In genomic region chr2:74685059-74685603, GRCm38 (mm10) we compare ENCODE assay signal across 31 mouse cellular contexts. TPM values are rescaled to one million over a fixed set of nuclear protein-coding genes. Genes with fewer than 3 reads are reported as not detected.
DNase-seq lines count a peak whose midpoint lies in the region; ATAC-seq and TF ChIP-seq lines count a peak whose summit lies in the region.
"Had no signal": no experiment of that assay in that cellular context is flagged by ENCODE, and none has a peak within 500 bp of the region (broad histone marks: within the 10 kb centered on the region; RNA-seq: fewer than 3 reads in every experiment).

No protein-coding gene starts in this region.

- TF ChIP-seq CTCF in intestine, postnatal 0 days (IDR thresholded peaks at IDR 0.05; ENCODE audit: low read depth), result no peak

- H3K4me2 ChIP-seq in intestine, embryonic 14.5 days (ENCODE audit: low read length), result 0 out of 2 replicates have a peak overlapping the region, but pooled peaks have one; percentile 13
- H3K4me2 ChIP-seq in intestine, postnatal 0 days (replicated peaks; ENCODE audit: low read depth), result no peak overlapping the region
- H3K4me2 ChIP-seq in limb, embryonic 12.5 days, result peak overlapping the region; percentile 74
- peak overlapping the region; percentile 44 for H3K4me2 ChIP-seq in neural tube, embryonic 13.5 days
- H3K4me2 ChIP-seq: embryonic facial prominence, embryonic 15.5 days; liver, embryonic 11.5 days had no signal

- no peaks in the 10 kb centered on the region for H3K36me3 ChIP-seq in intestine, embryonic 14.5 days (ENCODE audit: control insufficient read depth, insufficient read depth, low read length)
- no peaks in the 10 kb centered on the region for H3K36me3 ChIP-seq in intestine, postnatal 0 days (ENCODE audit: control insufficient read depth, insufficient read depth)
- H3K36me3 ChIP-seq in embryonic facial prominence, embryonic 10.5 days (replicated peaks), result no peaks in the 10 kb centered on the region
- H3K36me3 ChIP-seq in limb, embryonic 12.5 days, result peaks cover 13% of the 10 kb centered on the region; the same call in 1 of the 2 replicates
- H3K36me3 ChIP-seq in neural tube, embryonic 13.5 days, result no peaks in the 10 kb centered on the region
- H3K36me3 ChIP-seq: embryonic facial prominence, embryonic 15.5 days; forebrain, embryonic 10.5 days had no signal

- peak; percentile 53 for DNase-seq in intestine, embryonic 14.5 days (ENCODE audit: low spot score)
- DNase-seq in embryonic facial prominence, embryonic 10.5 days (ENCODE audit: low spot score), result peak; percentile 14
- no peak for DNase-seq in ovary, adult 18-20 months (ENCODE audit: low spot score)
- DNase-seq: adrenal gland, postnatal 36 days; B cell, adult 2 months; cerebellum, adult 11-12 months; cerebellum, postnatal 14 days; embryo, embryonic 11 days; gastrocnemius, adult 2 months; heart, postnatal 4 days; kidney, adult 18-20 months; lung, adult 18-20 months; lung, postnatal 14 days; retina, postnatal 1 day; right cerebral cortex, postnatal 4 days; thymus, postnatal 36 days had no signal

- H3K4me3 ChIP-seq in intestine, embryonic 14.5 days (ENCODE audit: low read depth, low read length), result peak overlapping the region; percentile 30; the same call in 1 of the 2 replicates
- no peak overlapping the region for H3K4me3 ChIP-seq in intestine, postnatal 0 days (ENCODE audit: low read depth, low read length)
- H3K4me3 ChIP-seq in embryonic facial prominence, embryonic 10.5 days, result no peak overlapping the region
- peak overlapping the region; percentile 90 for H3K4me3 ChIP-seq in limb, embryonic 12.5 days (replicated peaks)
- H3K4me3 ChIP-seq in neural tube, embryonic 13.5 days, result peak overlapping the region; percentile 42
- H3K4me3 ChIP-seq: embryonic facial prominence, embryonic 15.5 days; forebrain, embryonic 10.5 days; gastrocnemius, adult 2 months; megakaryocyte, embryonic 14.5 days had no signal

- WGBS in intestine, embryonic 14.5 days, result 11% methylated on average over 4 of the region's 4 CpGs
- 12% methylated on average over 4 of the region's 4 CpGs for WGBS in intestine, postnatal 0 days
- WGBS in embryonic facial prominence, embryonic 10.5 days, result 8% methylated on average over 4 of the region's 4 CpGs
- 7% methylated on average over 4 of the region's 4 CpGs for WGBS in limb, embryonic 12.5 days
- 7% methylated on average over 4 of the region's 4 CpGs for WGBS in neural tube, embryonic 13.5 days

- H3K4me1 ChIP-seq in intestine, embryonic 14.5 days (replicated peaks; ENCODE audit: control insufficient read depth, insufficient read depth, low read length), result no peaks in the 10 kb centered on the region; the same call in 1 of the 2 replicates
- H3K4me1 ChIP-seq in intestine, postnatal 0 days (replicated peaks; ENCODE audit: control insufficient read depth, insufficient read depth, low read length), result no peaks in the 10 kb centered on the region
- H3K4me1 ChIP-seq in embryonic facial prominence, embryonic 10.5 days, result peaks cover 17% of the 10 kb centered on the region
- H3K4me1 ChIP-seq in limb, embryonic 12.5 days (replicated peaks), result peaks cover 35% of the 10 kb centered on the region; the same call in 1 of the 2 replicates
- peaks cover 16% of the 10 kb centered on the region for H3K4me1 ChIP-seq in neural tube, embryonic 13.5 days (replicated peaks)

- no peaks in the 10 kb centered on the region for H3K9me3 ChIP-seq in intestine, embryonic 14.5 days (ENCODE audit: control insufficient read depth, low read length)
- H3K9me3 ChIP-seq in intestine, postnatal 0 days (ENCODE audit: control insufficient read depth), result no peaks in the 10 kb centered on the region
- no peaks in the 10 kb centered on the region for H3K9me3 ChIP-seq in embryonic facial prominence, embryonic 10.5 days
- H3K9me3 ChIP-seq in limb, embryonic 12.5 days, result no peaks in the 10 kb centered on the region
- no peaks in the 10 kb centered on the region for H3K9me3 ChIP-seq in neural tube, embryonic 13.5 days
- H3K9me3 ChIP-seq: embryonic facial prominence, embryonic 15.5 days; forebrain, embryonic 10.5 days had no signal

- H3K9ac ChIP-seq in intestine, embryonic 14.5 days (ENCODE audit: low read length), result no peak overlapping the region
- no peak overlapping the region for H3K9ac ChIP-seq in intestine, postnatal 0 days (ENCODE audit: low read depth, low read length)
- H3K9ac ChIP-seq in limb, embryonic 12.5 days (replicated peaks), result peak overlapping the region; percentile 99
- no peak overlapping the region; the same call in 1 of the 2 replicates for H3K9ac ChIP-seq in neural tube, embryonic 13.5 days
- H3K9ac ChIP-seq: embryonic facial prominence, embryonic 15.5 days had no signal

- no peak overlapping the region for H3K27ac ChIP-seq in intestine, embryonic 14.5 days (ENCODE audit: low read depth)
- H3K27ac ChIP-seq in intestine, postnatal 0 days (ENCODE audit: low read depth, low read length), result no peak overlapping the region
- no peak overlapping the region for H3K27ac ChIP-seq in embryonic facial prominence, embryonic 10.5 days (replicated peaks)
- peak overlapping the region; percentile 98; the same call in 1 of the 2 replicates for H3K27ac ChIP-seq in limb, embryonic 12.5 days
- no peak overlapping the region for H3K27ac ChIP-seq in neural tube, embryonic 13.5 days (replicated peaks)
- H3K27ac ChIP-seq: embryonic facial prominence, embryonic 15.5 days; forebrain, embryonic 10.5 days; gastrocnemius, adult 2 months; hindbrain, postnatal 0 days had no signal

- ATAC-seq in intestine, embryonic 14.5 days (replicated peaks; ENCODE audit: low FRiP score, low TSS enrichment, low read depth), result no peak
- no peak for ATAC-seq in intestine, postnatal 0 days
- no peak for ATAC-seq in limb, embryonic 12.5 days (ENCODE audit: insufficient number of reproducible peaks, insufficient read depth, low FRiP score, low TSS enrichment, low read depth)
- ATAC-seq in neural tube, embryonic 13.5 days (ENCODE audit: low read depth), result no peak
- no peak for ATAC-seq in erythroblast, adult 5-6 weeks (replicated peaks; ENCODE audit: low FRiP score, poor library complexity, severe bottlenecking)
- ATAC-seq: hindbrain, postnatal 0 days had no signal

- H3K27me3 ChIP-seq in intestine, embryonic 14.5 days (replicated peaks; ENCODE audit: control insufficient read depth, insufficient read depth, low read length), result peaks cover 100% of the 10 kb centered on the region
- H3K27me3 ChIP-seq in intestine, postnatal 0 days (replicated peaks; ENCODE audit: control insufficient read depth, insufficient read depth, low read length), result peaks cover 99% of the 10 kb centered on the region
- peaks cover 100% of the 10 kb centered on the region for H3K27me3 ChIP-seq in embryonic facial prominence, embryonic 10.5 days (replicated peaks; ENCODE audit: low read depth, poor library complexity, severe bottlenecking)
- peaks cover 55% of the 10 kb centered on the region for H3K27me3 ChIP-seq in limb, embryonic 12.5 days
- peaks cover 96% of the 10 kb centered on the region for H3K27me3 ChIP-seq in neural tube, embryonic 13.5 days

RNA-seq across cellular contexts. Expression of gene Hoxd11, which starts 5.8 kb away (rescaled TPM):
- polyA plus RNA-seq in intestine, embryonic 14.5 days (2014; fragmentation: Nextera tagmentation; extraction: Ambion mirVana), result 3.6 and 4.2 TPM in 2 replicates
- polyA plus RNA-seq in intestine, postnatal 0 days (2015; fragmentation: Nextera tagmentation; extraction: Ambion mirVana), result 0.64 TPM in 1 of 2 replicates, not detected in the other
- polyA plus RNA-seq in embryonic facial prominence, embryonic 10.5 days (2016; fragmentation: Nextera tagmentation; extraction: Ambion mirVana), result not detected in 2 replicates
- polyA plus RNA-seq in limb, embryonic 12.5 days (2016; fragmentation: Nextera tagmentation; extraction: Ambion mirVana), result 55.4 and 62.0 TPM in 2 replicates
- polyA plus RNA-seq in neural tube, embryonic 13.5 days (2015; fragmentation: Nextera tagmentation; extraction: Ambion mirVana), result 4.0 and 6.5 TPM in 2 replicates
- not detected in 2 replicates for total RNA-seq in erythroblast, adult 5-6 weeks (2015; ENCODE audit: low replicate concordance)
- not detected in 2 replicates for total RNA-seq in erythroblast, adult 5-6 weeks (2017; ENCODE audit: low replicate concordance)
- total RNA-seq: adrenal gland, postnatal 36 days; gastrocnemius, adult 2 months; granulocyte monocyte progenitor cell, adult 5-6 weeks; heart, postnatal 4 days; hindbrain, postnatal 0 days; layer of hippocampus, adult 18-20 months; layer of hippocampus, postnatal 25 days; left cerebral cortex, postnatal 10 days had no signal
- polyA plus RNA-seq: embryonic facial prominence, embryonic 15.5 days; forebrain, embryonic 10.5 days; heart, embryonic 14.5 days; hindbrain, postnatal 0 days; testis, adult 2 months had no signal

RNA-seq across cellular contexts. Expression of gene Hoxd10, which starts 6.6 kb away (rescaled TPM):
- 7.8 and 13.7 TPM in 2 replicates for polyA plus RNA-seq in intestine, embryonic 14.5 days (2014; fragmentation: Nextera tagmentation; extraction: Ambion mirVana)
- polyA plus RNA-seq in intestine, postnatal 0 days (2015; fragmentation: Nextera tagmentation; extraction: Ambion mirVana), result 0.10 and 1.6 TPM in 2 replicates
- polyA plus RNA-seq in embryonic facial prominence, embryonic 10.5 days (2016; fragmentation: Nextera tagmentation; extraction: Ambion mirVana), result not detected in 2 replicates
- 39.5 and 42.0 TPM in 2 replicates for polyA plus RNA-seq in limb, embryonic 12.5 days (2016; fragmentation: Nextera tagmentation; extraction: Ambion mirVana)
- 87.2 and 132 TPM in 2 replicates for polyA plus RNA-seq in neural tube, embryonic 13.5 days (2015; fragmentation: Nextera tagmentation; extraction: Ambion mirVana)
- not detected in 2 replicates for total RNA-seq in erythroblast, adult 5-6 weeks (2015; ENCODE audit: low replicate concordance)
- 0.42 TPM in 1 of 2 replicates, not detected in the other for total RNA-seq in erythroblast, adult 5-6 weeks (2017; ENCODE audit: low replicate concordance)
- total RNA-seq: adrenal gland, postnatal 36 days; granulocyte monocyte progenitor cell, adult 5-6 weeks; heart, postnatal 4 days; hindbrain, postnatal 0 days; layer of hippocampus, adult 18-20 months; layer of hippocampus, postnatal 25 days; left cerebral cortex, postnatal 10 days had no signal
- polyA plus RNA-seq: forebrain, embryonic 10.5 days; heart, embryonic 14.5 days; hindbrain, postnatal 0 days had no signal

RNA-seq across cellular contexts. Expression of gene Hoxd12, which starts 10.3 kb away (rescaled TPM):
- 0.24 and 0.34 TPM in 2 replicates for polyA plus RNA-seq in intestine, embryonic 14.5 days (2014; fragmentation: Nextera tagmentation; extraction: Ambion mirVana)
- polyA plus RNA-seq in intestine, postnatal 0 days (2015; fragmentation: Nextera tagmentation; extraction: Ambion mirVana), result 0.12 TPM in 1 of 2 replicates, not detected in the other
- not detected in 2 replicates for polyA plus RNA-seq in embryonic facial prominence, embryonic 10.5 days (2016; fragmentation: Nextera tagmentation; extraction: Ambion mirVana)
- polyA plus RNA-seq in limb, embryonic 12.5 days (2016; fragmentation: Nextera tagmentation; extraction: Ambion mirVana), result 113 and 130 TPM in 2 replicates
- 0.50 and 1.7 TPM in 2 replicates for polyA plus RNA-seq in neural tube, embryonic 13.5 days (2015; fragmentation: Nextera tagmentation; extraction: Ambion mirVana)
- total RNA-seq in erythroblast, adult 5-6 weeks (2015; ENCODE audit: low replicate concordance), result not detected in 2 replicates
- total RNA-seq in erythroblast, adult 5-6 weeks (2017; ENCODE audit: low replicate concordance), result not detected in 2 replicates
- total RNA-seq: adrenal gland, postnatal 36 days; gastrocnemius, adult 2 months; granulocyte monocyte progenitor cell, adult 5-6 weeks; heart, postnatal 4 days; hindbrain, postnatal 0 days; layer of hippocampus, adult 18-20 months; layer of hippocampus, postnatal 25 days; left cerebral cortex, postnatal 10 days had no signal
- polyA plus RNA-seq: embryonic facial prominence, embryonic 15.5 days; forebrain, embryonic 10.5 days; heart, embryonic 14.5 days; hindbrain, postnatal 0 days; testis, adult 2 months had no signal

RNA-seq across cellular contexts. Expression of gene Hoxd9, which starts 12.4 kb away (rescaled TPM):
- 3.9 and 6.8 TPM in 2 replicates for polyA plus RNA-seq in intestine, embryonic 14.5 days (2014; fragmentation: Nextera tagmentation; extraction: Ambion mirVana)
- polyA plus RNA-seq in intestine, postnatal 0 days (2015; fragmentation: Nextera tagmentation; extraction: Ambion mirVana), result 0.64 and 1.6 TPM in 2 replicates
- polyA plus RNA-seq in embryonic facial prominence, embryonic 10.5 days (2016; fragmentation: Nextera tagmentation; extraction: Ambion mirVana), result not detected in 2 replicates
- 17.8 and 19.2 TPM in 2 replicates for polyA plus RNA-seq in limb, embryonic 12.5 days (2016; fragmentation: Nextera tagmentation; extraction: Ambion mirVana)
- polyA plus RNA-seq in neural tube, embryonic 13.5 days (2015; fragmentation: Nextera tagmentation; extraction: Ambion mirVana), result 27.7 and 42.7 TPM in 2 replicates
- not detected in 2 replicates for total RNA-seq in erythroblast, adult 5-6 weeks (2015; ENCODE audit: low replicate concordance)
- not detected in 2 replicates for total RNA-seq in erythroblast, adult 5-6 weeks (2017; ENCODE audit: low replicate concordance)
- total RNA-seq: granulocyte monocyte progenitor cell, adult 5-6 weeks; hindbrain, postnatal 0 days; layer of hippocampus, adult 18-20 months; layer of hippocampus, postnatal 25 days; left cerebral cortex, postnatal 10 days had no signal
- polyA plus RNA-seq: forebrain, embryonic 10.5 days; hindbrain, postnatal 0 days had no signal

RNA-seq across cellular contexts. Expression of gene Hoxd13, which starts 17.0 kb away (rescaled TPM):
- not detected in 2 replicates for polyA plus RNA-seq in intestine, embryonic 14.5 days (2014; fragmentation: Nextera tagmentation; extraction: Ambion mirVana)
- polyA plus RNA-seq in intestine, postnatal 0 days (2015; fragmentation: Nextera tagmentation; extraction: Ambion mirVana), result not detected in 2 replicates
- polyA plus RNA-seq in embryonic facial prominence, embryonic 10.5 days (2016; fragmentation: Nextera tagmentation; extraction: Ambion mirVana), result not detected in 2 replicates
- 81.8 and 88.0 TPM in 2 replicates for polyA plus RNA-seq in limb, embryonic 12.5 days (2016; fragmentation: Nextera tagmentation; extraction: Ambion mirVana)
- 0.10 and 0.19 TPM in 2 replicates for polyA plus RNA-seq in neural tube, embryonic 13.5 days (2015; fragmentation: Nextera tagmentation; extraction: Ambion mirVana)
- total RNA-seq in erythroblast, adult 5-6 weeks (2015; ENCODE audit: low replicate concordance), result not detected in 2 replicates
- not detected in 2 replicates for total RNA-seq in erythroblast, adult 5-6 weeks (2017; ENCODE audit: low replicate concordance)
- total RNA-seq: adrenal gland, postnatal 36 days; gastrocnemius, adult 2 months; granulocyte monocyte progenitor cell, adult 5-6 weeks; heart, postnatal 4 days; layer of hippocampus, adult 18-20 months; layer of hippocampus, postnatal 25 days; left cerebral cortex, postnatal 10 days had no signal
- polyA plus RNA-seq: embryonic facial prominence, embryonic 15.5 days; forebrain, embryonic 10.5 days; heart, embryonic 14.5 days; hindbrain, postnatal 0 days; testis, adult 2 months had no signal

Comparison
In these comparisons a context has a peak if more than half of its experiments do, and no peak if none do; other contexts are left out.
1. H3K4me3 ChIP-seq: peak in intestine, embryonic 14.5 days (single experiment), limb, embryonic 12.5 days (single experiment) and neural tube, embryonic 13.5 days (single experiment); none in intestine, postnatal 0 days (single experiment) and embryonic facial prominence, embryonic 10.5 days (single experiment).
2. RNA of gene Hoxd12, which starts 10.3 kb away (polyA plus RNA-seq): 113 to 130 TPM in limb, embryonic 12.5 days; 0.50 to 1.7 TPM in neural tube, embryonic 13.5 days, 0.24 to 0.34 TPM in intestine, embryonic 14.5 days, 0.12 TPM in intestine, postnatal 0 days and not detected in embryonic facial prominence, embryonic 10.5 days; every median in the first group is over 10 times any median in the second.